Mouse (Mus musculus): ENCODE data around the gene Ung.

Gene Ung

GRCm38 (mm10) chr5:114163117-114163696 lies 33.0 kb downstream of the Ung start:
- no peak for DNase-seq (ENCODE audit: extremely low read depth, insufficient read length, low spot score)

- DNase-seq (ENCODE audit: extremely low read depth, insufficient read length, low spot score): no peak
Measured at GRCm38 (mm10) chr5:114170345-114170744, 40.2 kb downstream of the Ung start.

- DNase-seq (ENCODE audit: extremely low read depth, insufficient read length, low spot score): peak; percentile 39
Measured at GRCm38 (mm10) chr5:114172936-114173335, 42.8 kb downstream of the Ung start.

DNA sequence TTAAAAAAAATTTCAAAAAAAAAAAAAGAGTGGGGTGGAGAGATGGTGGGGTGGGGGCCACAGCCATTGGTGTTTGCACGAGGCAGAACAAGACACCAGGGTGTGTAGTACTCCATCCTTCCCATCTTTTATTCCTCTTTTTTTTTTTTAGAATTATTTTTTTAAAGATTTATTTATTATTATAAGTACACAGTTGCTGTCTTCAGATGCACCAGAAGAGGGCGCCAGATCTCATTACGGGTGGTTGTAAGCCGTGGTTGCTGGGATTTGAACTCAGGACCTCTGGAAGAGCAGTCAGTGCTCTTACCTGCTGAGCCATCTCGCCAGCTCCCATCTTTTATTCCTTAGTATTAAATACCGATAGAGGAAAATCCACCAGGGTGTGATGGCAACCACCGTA lies 43.3 kb downstream of the Ung start:
- DNase-seq (ENCODE audit: extremely low read depth, insufficient read length, low spot score): no peak

DNA sequence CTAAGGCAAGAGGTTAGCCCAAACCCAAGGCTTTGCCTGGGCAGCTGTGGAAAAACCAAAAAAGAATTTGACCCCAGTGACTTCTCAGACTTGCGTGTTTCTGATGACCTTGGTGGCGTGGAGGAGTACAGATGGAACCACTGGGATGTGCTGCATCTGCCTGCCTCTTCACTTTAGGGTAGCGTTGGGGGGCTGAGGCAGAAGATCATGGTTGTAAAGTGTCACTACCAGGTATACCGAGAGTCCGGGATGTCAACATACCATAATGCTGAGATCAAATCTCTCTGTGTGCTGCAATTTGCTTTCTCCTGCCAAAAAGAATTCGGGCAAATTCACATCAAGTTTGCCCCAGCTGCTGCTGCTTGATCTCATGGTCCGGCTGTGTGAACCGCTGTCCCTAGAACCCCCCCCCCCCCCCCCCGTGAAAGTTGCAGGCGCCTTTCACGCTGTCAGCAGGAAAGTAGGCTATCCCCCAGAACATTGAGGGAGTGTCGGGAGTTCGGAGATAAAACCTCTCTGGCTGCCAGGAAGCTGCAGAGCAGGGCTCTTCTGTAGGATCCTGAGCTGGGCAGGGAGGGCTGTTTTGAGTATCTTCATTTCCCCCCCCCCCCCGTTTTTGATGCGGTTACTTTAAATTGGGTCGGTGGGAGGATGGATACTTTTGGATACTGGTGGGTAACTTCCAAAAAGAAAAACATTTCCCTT lies 43.8 kb downstream of the Ung start:
- DNase-seq (ENCODE audit: extremely low read depth, insufficient read length, low spot score): no peak

DNA sequence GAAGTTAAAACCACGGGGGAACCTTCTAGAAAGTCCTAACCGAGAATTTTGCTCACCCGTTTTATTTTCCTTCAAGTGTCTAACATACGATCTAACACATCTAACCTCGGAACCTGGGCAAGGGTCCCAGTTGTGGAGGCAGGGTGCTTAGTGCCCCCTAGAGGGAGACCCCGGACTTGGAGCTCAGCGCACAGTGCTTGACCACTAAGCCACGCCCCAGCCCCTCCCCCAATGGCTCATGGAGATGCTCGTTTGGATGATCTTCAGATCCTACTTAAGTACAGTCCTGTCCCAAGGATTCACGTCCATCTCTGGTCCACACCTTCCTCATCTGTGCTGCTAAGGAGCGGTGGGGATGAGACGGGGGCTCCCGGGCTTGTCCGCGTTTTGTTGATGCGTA lies 44.5 kb downstream of the Ung start:
- DNase-seq (ENCODE audit: extremely low read depth, insufficient read length, low spot score): no peak

- DNase-seq (ENCODE audit: extremely low read depth, insufficient read length, low spot score): peak; percentile 87
Measured at GRCm38 (mm10) chr5:114175596-114176171, 45.5 kb downstream of the Ung start.

- DNase-seq (ENCODE audit: extremely low read depth, insufficient read length, low spot score): no peak
Measured at GRCm38 (mm10) chr5:114176548-114177400, 46.6 kb downstream of the Ung start.

- no peak for DNase-seq (ENCODE audit: extremely low read depth, insufficient read length, low spot score)
Measured at GRCm38 (mm10) chr5:114177966-114178719, 48.0 kb downstream of the Ung start.

DNA sequence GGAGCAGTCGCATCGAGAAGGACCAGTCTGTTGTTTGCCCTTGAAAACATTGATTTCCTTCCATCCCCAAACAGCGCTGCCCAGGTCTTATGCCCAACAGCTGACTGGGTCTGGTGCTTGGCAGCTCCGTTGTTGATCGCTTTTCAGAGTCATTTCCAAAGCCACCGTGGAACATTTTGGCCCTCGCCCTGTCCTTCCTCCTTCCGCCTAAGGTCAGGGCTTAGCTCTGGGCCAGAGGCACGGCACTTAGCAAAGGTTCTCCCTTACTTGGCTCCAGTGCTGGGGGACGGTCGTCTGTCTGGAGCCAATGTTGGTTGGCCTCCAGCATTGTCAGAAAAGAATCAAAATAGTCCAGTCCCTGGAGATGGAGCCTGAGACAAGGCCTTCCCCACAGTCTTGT lies 49.4 kb downstream of the Ung start:
- DNase-seq (ENCODE audit: extremely low read depth, insufficient read length, low spot score): no peak

DNA sequence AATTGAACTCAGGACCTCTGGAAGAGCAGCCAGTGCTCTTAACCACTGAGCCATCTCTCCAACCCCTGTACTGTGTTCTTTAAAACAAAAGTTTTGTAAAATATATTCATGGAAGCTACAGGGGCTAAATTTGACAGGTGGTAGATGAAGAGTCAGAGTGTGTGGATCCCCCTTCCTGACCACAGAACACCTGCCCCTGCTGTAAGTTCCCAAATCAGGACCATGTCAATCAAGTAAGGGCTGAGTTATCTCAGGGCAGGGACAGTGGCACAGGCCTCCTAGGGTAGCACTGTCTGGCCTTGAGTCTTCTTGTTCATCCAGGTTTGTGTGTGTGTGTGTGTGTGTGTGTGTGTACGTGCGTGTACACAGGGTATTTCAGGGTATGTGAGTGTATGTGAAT lies 53.3 kb downstream of the Ung start:
- no peak for DNase-seq (ENCODE audit: extremely low read depth, insufficient read length, low spot score)

DNA sequence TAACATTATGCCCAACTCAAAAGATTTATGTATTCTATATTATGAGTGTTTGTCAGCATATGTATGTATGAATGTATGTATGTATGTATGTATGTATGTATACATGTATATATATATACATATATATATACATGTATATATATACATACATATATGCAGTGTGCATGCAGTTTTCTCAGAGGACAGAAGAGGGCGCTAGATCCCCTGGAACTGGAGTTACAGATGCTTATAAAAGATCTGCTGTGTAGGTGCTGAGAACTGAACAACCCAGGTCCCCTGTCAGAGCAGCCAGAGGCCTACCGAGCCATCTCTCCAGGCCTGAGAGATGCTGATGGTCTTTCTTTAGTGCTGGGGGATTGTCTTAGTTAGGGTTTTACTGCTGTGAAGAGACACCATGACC lies 56.9 kb downstream of the Ung start:
- DNase-seq (ENCODE audit: extremely low read depth, insufficient read length, low spot score): no peak

Data from 3134 (cell line).